Mouse (Mus musculus): ENCODE results near the gene Igdcc3. TPM values are rescaled to one million over a fixed set of nuclear protein-coding genes. Genes with fewer than 3 reads are reported as not detected.
A peak's percentile ranks its signal among the peaks of the same experiment; 100 is the strongest.

Igdcc3 gene
- polyA plus RNA-seq, 1 experiment from 2014 or later: 167 TPM

DNA sequence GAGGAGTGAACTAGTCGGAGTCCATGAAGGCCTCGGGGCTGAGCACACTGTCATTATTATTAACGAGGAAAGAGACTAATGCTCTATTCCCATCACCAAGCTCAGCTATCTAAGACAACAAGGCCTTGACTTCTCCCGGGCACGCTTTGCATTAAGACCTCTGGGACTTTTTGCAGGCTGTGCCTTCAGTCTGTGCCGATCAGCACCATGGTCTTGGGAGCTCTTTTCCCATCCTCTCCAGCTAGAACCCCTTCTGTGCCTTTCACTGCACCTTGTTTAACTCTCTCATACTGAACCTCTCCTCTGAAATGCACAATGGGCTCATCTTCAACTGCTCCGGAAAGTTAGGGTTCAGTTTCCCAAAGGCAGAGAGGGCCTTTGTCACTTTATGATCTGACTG lies 49.3 kb downstream of the Igdcc3 start:
- 58% methylated on average over 7 of the region's 7 CpGs for WGBS
- peak overlapping the region; percentile 79; the same call in 1 of the 2 replicates for H3K27ac ChIP-seq (replicated peaks)
- no peaks in the 10 kb centered on the region for H3K27me3 ChIP-seq (replicated peaks; ENCODE audit: low read depth, poor library complexity, severe bottlenecking)
- H3K4me1 ChIP-seq: peaks cover 69% of the 10 kb centered on the region
- no peak overlapping the region for H3K4me3 ChIP-seq
- peaks cover 13% of the 10 kb centered on the region for H3K36me3 ChIP-seq (replicated peaks)
- H3K9me3 ChIP-seq: no peaks in the 10 kb centered on the region
- no peak for DNase-seq (ENCODE audit: low spot score)

GRCm38 (mm10) chr9:65191389-65191754 lies 50.4 kb downstream of the Igdcc3 start:
- WGBS: 14% methylated on average over 2 of the region's 2 CpGs
- DNase-seq (ENCODE audit: low spot score): peak; percentile 67
- Histone ChIP-seq H3K4me1 (peaks cover 71% of the 10 kb centered on the region), H3K36me3 (replicated peaks) (peaks cover 3% of the 10 kb centered on the region; the same call in 1 of the 2 replicates), H3K27me3 (replicated peaks; ENCODE audit: low read depth, poor library complexity, severe bottlenecking) (no peaks in the 10 kb centered on the region), H3K9me3 (no peaks in the 10 kb centered on the region), H3K27ac (replicated peaks) (peak overlapping the region; percentile 79), H3K4me3 (peak overlapping the region; percentile 28)

DNA sequence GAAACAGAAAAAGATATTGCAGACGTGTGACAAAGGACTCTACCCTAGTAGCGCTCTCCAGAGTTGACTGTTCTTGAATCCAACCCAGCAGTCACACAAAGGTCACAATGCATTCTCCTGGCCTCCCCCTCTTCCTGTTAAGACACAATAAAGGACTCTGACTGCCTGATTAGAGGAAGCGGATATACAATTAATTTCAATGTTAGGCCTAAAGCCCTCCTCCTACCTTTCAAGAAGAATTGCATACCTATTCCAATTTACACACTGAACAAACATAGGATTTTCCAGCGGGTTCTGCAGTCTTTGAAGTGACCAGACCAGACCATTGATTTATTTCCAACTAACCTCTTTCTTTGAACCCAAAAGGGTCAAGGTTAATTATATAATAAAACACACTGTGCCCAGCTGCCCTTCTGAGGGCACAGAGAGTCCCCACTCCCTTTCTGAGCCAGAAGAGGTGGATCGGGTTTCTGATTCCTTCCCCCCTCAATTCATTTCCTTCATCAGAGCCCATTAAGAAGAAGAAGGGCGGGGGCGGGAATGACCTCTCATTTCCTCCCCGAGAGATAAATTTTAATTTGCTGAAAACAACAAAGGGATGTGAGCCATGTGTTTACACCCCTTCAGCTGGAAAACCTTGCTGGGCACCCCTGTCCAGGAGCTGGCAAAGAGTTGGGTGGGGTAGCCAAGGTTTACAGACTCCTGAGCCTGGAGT lies 50.9 kb downstream of the Igdcc3 start:
- Histone ChIP-seq H3K4me1 (peaks cover 71% of the 10 kb centered on the region), H3K4me3 (peak overlapping the region; percentile 28), H3K27ac (replicated peaks) (peak overlapping the region; percentile 79), H3K9me3 (no peaks in the 10 kb centered on the region), H3K36me3 (replicated peaks) (no peaks in the 10 kb centered on the region), H3K27me3 (replicated peaks; ENCODE audit: low read depth, poor library complexity, severe bottlenecking) (no peaks in the 10 kb centered on the region)
- DNase-seq (ENCODE audit: low spot score): peak; percentile 59
- 13% methylated on average over 8 of the region's 8 CpGs for WGBS

- Histone ChIP-seq H3K27me3 (replicated peaks; ENCODE audit: low read depth, poor library complexity, severe bottlenecking) (no peaks in the 10 kb centered on the region), H3K36me3 (replicated peaks) (no peaks in the 10 kb centered on the region), H3K9me3 (no peaks in the 10 kb centered on the region), H3K4me1 (peaks cover 73% of the 10 kb centered on the region), H3K4me3 (no peak overlapping the region), H3K27ac (replicated peaks) (peak overlapping the region; percentile 67)
- no peak for DNase-seq (ENCODE audit: low spot score)
- WGBS: 54% methylated on average over 12 of the region's 12 CpGs
Observed at GRCm38 (mm10) chr9:65193214-65193613, 52.2 kb downstream of the Igdcc3 start.

DNA sequence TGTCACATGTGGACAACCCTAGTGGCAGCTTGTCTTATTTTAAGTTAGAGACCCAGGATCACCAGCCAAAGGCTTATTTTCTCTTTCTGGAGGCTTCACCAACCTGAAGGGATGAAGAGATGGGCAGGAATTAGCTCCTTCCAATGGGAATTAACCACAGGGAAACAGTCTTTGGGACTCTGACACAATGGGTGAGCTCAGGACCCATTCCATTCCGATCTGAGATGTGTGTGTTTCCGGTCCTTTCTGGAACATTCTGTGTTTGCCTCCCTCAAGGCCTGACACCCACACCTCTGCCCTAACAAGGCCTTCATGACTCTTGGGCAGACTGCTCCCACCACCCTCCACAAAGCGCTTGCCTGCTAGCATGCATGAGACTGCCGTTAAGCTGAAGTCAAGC lies 54.1 kb downstream of the Igdcc3 start, which contains the start of gene Parp16:
Gene Parp16, plus strand, starts transcription at position 301 of the 400 bp plus-strand sequence.
- no peak for DNase-seq (ENCODE audit: low spot score)
- Histone ChIP-seq H3K4me3 (peak within 1 kb of the TSS; percentile 23; the same call in 1 of the 2 replicates), H3K27me3 (replicated peaks; ENCODE audit: low read depth, poor library complexity, severe bottlenecking) (no peaks in the 10 kb centered on the region), H3K27ac (replicated peaks) (peak within 1 kb of the TSS; percentile 78), H3K9me3 (no peaks in the 10 kb centered on the region), H3K4me1 (peaks cover 69% of the 10 kb centered on the region), H3K36me3 (replicated peaks) (no peaks in the 10 kb centered on the region)
- WGBS: 81% methylated on average over 4 of the region's 4 CpGs

- H3K27ac ChIP-seq (replicated peaks): peak overlapping the region; percentile 78
- H3K4me1 ChIP-seq: peaks cover 67% of the 10 kb centered on the region
- 48% methylated on average over 8 of the region's 8 CpGs for WGBS
- H3K4me3 ChIP-seq: peak overlapping the region; percentile 23; the same call in 1 of the 2 replicates
- no peaks in the 10 kb centered on the region for H3K27me3 ChIP-seq (replicated peaks; ENCODE audit: low read depth, poor library complexity, severe bottlenecking)
- no peaks in the 10 kb centered on the region for H3K9me3 ChIP-seq
- H3K36me3 ChIP-seq (replicated peaks): no peaks in the 10 kb centered on the region
- DNase-seq (ENCODE audit: low spot score): no peak
Observed at GRCm38 (mm10) chr9:65195621-65195981, 54.6 kb downstream of the Igdcc3 start.

DNA sequence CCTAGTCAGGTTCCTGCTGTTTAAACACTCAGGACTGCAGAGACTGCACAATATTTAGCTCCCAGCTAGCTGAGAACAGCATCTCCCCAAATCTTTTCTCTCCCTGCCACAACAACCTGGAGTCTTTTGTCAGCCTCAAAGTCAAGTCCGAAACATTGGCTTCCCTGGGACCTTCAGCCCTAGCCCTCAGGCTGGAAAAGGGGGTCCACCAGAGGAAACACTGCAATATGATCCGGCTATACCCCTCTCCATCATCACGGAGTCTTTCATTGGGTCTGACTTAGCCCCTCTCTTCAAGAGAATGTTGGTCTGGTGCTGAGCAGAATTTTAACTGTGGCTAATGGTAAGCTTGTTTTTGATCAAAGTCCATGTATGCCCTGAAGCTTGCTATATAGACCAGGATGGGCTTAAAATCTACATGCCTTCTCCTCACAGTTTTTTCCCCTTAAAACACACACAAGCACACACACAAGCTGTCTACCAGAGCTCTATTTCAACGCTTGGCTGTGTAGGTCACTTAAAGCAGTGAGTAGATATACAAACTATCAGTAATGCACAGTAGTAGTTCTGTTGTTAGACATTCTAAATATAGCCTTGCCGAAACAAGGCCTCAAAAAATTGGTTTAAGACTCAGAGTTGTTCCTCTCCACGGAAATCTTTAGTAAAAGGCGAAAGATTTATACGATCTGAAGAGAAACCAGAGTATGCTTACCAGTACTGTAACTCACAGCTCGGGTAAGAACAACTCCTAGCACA lies 55.2 kb downstream of the Igdcc3 start:
- WGBS: 3% methylated on average over 9 of the region's 9 CpGs
- peak overlapping the region; percentile 23; the same call in 1 of the 2 replicates for H3K4me3 ChIP-seq
- peaks cover 61% of the 10 kb centered on the region for H3K4me1 ChIP-seq
- H3K36me3 ChIP-seq (replicated peaks): no peaks in the 10 kb centered on the region
- no peaks in the 10 kb centered on the region for H3K27me3 ChIP-seq (replicated peaks; ENCODE audit: low read depth, poor library complexity, severe bottlenecking)
- H3K27ac ChIP-seq (replicated peaks): peak overlapping the region; percentile 93
- peak; percentile 73 for DNase-seq (ENCODE audit: low spot score)
- H3K9me3 ChIP-seq: no peaks in the 10 kb centered on the region

DNA sequence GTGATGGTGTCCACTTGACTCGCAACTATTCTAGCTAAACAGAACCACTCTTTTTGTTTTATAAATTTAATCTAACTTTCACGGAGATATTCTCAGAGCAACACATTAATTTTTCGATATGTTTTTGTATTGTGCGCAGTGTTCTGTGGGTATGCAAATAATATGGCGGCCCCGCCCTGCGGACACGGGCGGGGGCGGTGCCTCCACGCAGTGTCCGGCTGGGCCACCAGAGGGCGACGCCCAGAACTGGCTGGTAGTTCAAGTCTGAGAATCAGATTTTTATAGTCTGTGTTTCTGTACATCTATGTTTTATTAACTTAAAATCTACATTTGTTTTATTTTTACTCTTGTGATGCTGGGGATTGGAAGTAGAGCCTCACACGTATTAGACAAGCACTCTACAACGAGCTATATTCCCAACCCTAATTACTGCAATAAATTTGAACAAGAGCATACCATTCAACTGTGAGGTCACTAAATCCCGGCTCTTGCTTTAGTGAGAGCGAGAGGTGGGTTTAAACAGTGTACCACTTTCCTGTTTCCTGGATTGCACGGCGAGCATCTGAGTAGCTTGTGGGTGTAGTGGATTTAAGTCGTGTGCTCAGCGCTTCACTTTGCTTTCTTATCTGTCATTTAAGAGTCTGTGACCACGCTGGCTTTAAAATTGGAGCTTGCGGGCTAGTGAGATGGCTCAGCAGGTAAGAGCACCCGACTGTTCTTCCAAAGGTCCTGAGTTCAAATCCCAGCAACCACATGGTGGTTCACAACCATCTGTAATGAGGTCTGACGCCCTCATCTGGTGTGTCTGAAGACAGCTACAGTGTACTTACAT lies 56.0 kb downstream of the Igdcc3 start:
- WGBS: 23% methylated on average over 26 of the region's 26 CpGs
- Histone ChIP-seq H3K27me3 (replicated peaks; ENCODE audit: low read depth, poor library complexity, severe bottlenecking) (no peaks in the 10 kb centered on the region), H3K4me1 (peaks cover 53% of the 10 kb centered on the region), H3K9me3 (no peaks in the 10 kb centered on the region), H3K4me3 (peak overlapping the region; percentile 20; the same call in 1 of the 2 replicates), H3K27ac (replicated peaks) (peak overlapping the region; percentile 93), H3K36me3 (replicated peaks) (no peaks in the 10 kb centered on the region)
- peak; percentile 94 for DNase-seq (ENCODE audit: low spot score)

DNA sequence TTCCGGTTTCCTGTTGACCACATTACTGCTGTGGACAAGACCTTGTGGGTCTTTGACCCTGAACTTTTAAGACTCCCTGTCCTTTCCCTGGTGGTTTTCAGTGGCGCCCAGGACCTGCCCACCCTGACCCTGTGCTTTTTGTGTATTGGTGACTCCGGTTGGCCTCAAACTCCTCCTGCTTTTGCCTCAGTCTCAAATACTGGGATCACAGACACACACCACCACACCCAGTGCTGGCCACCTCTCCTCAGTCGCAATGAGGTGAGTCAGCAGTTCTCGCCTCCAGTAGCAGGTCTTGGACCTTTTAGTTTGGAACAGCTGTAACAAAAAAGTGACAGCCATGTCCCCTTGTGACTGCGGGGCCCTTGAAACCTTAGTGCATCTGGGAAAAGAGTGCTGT lies 56.8 kb downstream of the Igdcc3 start:
- peaks cover 50% of the 10 kb centered on the region for H3K4me1 ChIP-seq
- 87% methylated on average over 6 of the region's 6 CpGs for WGBS
- no peak overlapping the region for H3K27ac ChIP-seq (replicated peaks)

GRCm38 (mm10) chr9:65199723-65200122 lies 58.7 kb downstream of the Igdcc3 start:
- WGBS: 67% methylated on average over 7 of the region's 7 CpGs
- no peak overlapping the region; the same call in 1 of the 2 replicates for H3K27ac ChIP-seq (replicated peaks)
- DNase-seq (ENCODE audit: low spot score): no peak
- H3K36me3 ChIP-seq (replicated peaks): no peaks in the 10 kb centered on the region
- no peaks in the 10 kb centered on the region for H3K9me3 ChIP-seq
- no peaks in the 10 kb centered on the region for H3K27me3 ChIP-seq (replicated peaks; ENCODE audit: low read depth, poor library complexity, severe bottlenecking)
- peaks cover 31% of the 10 kb centered on the region for H3K4me1 ChIP-seq
- no peak overlapping the region for H3K4me3 ChIP-seq

More for the DNA sequence above, 56.8 kb downstream of the Igdcc3 start:
- Histone ChIP-seq H3K9me3 (no peaks in the 10 kb centered on the region), H3K27me3 (replicated peaks; ENCODE audit: low read depth, poor library complexity, severe bottlenecking) (no peaks in the 10 kb centered on the region), H3K36me3 (replicated peaks) (no peaks in the 10 kb centered on the region), H3K4me3 (no peak overlapping the region)
- no peak for DNase-seq (ENCODE audit: low spot score)

DNA sequence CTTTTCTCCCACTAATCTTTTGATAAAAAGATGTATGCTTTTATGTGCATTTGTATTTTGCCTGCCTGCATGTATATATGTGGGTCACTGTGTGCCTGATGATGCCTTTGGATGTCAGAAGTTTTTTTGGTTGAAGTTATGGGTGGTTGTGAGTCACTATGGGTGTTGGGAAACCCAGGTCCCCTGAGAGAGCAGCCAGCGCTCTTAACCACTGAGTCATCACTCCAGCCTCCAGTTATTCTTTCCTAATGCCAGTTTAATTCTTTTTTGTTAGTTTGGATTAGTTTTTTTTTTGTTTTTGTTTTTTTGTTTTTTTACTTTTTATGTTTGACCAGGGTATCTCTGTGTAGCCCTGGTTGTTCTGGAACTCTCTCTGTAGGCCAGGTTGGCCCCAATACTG lies 59.6 kb downstream of the Igdcc3 start:
- Histone ChIP-seq H3K9me3 (no peaks in the 10 kb centered on the region), H3K4me3 (no peak overlapping the region), H3K4me1 (peaks cover 27% of the 10 kb centered on the region), H3K27me3 (replicated peaks; ENCODE audit: low read depth, poor library complexity, severe bottlenecking) (no peaks in the 10 kb centered on the region), H3K36me3 (replicated peaks) (no peaks in the 10 kb centered on the region), H3K27ac (replicated peaks) (no peak overlapping the region)
- no peak for DNase-seq (ENCODE audit: low spot score)
- 86% methylated on average over 1 of the region's 1 CpGs for WGBS

DNA sequence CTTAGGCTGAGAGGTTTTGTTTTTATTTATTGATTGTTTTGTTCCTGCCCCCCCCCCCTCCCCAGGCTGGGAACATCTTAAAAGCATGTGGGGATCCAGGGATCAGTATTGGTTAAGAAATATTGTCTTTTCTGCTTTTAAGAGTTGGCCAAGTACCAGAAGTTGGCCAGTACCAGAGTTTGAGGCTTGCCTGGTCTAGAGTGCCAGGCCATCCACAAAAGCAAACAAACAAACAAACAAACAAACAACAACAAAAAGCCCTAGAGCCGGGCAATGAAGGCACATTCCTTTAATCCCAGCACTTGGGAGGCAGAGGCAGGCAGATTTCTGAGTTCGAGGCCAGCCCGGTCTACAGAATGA lies 60.0 kb downstream of the Igdcc3 start:
- no peaks in the 10 kb centered on the region for H3K9me3 ChIP-seq
- DNase-seq (ENCODE audit: low spot score): no peak
- 0 out of 2 replicates have a peak overlapping the region, but pooled peaks have one; percentile 5 for H3K27ac ChIP-seq (replicated peaks)
- no peak overlapping the region for H3K4me3 ChIP-seq
- no peaks in the 10 kb centered on the region for H3K36me3 ChIP-seq (replicated peaks)
- H3K4me1 ChIP-seq: peaks cover 23% of the 10 kb centered on the region
- H3K27me3 ChIP-seq (replicated peaks; ENCODE audit: low read depth, poor library complexity, severe bottlenecking): no peaks in the 10 kb centered on the region
- 48% methylated on average over 3 of the region's 3 CpGs for WGBS

All from embryonic facial prominence, embryonic 10.5 days (tissue).